Mouse (Mus musculus): Measurements from ENCODE around the gene Appl1.
A peak's percentile ranks its signal among the peaks of the same experiment; 100 is the strongest.

Appl1 gene

GRCm38 (mm10) chr14:26971106-26971789, at the start of gene Appl1:
Appl1 (minus strand) TSS chr14:26971232.
- no peak for DNase-seq

DNA sequence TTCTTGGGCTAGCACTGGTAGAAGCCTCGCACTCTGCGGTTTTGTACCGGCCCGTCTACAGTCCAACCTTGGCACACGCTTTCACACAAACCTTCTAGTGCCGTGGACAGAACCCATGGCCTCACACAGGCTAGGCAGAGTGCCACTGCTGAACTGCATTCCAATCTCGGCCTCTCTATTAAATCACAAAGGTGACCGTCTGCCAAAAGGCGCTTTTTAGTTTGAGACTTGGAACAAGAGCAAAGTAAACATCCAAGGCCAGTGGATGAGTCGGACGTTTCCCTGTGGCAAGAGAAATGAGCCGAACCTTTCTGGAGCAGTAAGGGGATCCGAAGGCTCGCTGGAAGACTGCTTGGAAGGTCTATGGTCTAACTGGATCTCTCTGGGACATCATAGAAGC, 48.8 kb upstream of the Appl1 start:
- DNase-seq, result no peak

- no peak for DNase-seq
Observed at GRCm38 (mm10) chr14:27017936-27018335, 46.9 kb upstream of the Appl1 start.

DNA sequence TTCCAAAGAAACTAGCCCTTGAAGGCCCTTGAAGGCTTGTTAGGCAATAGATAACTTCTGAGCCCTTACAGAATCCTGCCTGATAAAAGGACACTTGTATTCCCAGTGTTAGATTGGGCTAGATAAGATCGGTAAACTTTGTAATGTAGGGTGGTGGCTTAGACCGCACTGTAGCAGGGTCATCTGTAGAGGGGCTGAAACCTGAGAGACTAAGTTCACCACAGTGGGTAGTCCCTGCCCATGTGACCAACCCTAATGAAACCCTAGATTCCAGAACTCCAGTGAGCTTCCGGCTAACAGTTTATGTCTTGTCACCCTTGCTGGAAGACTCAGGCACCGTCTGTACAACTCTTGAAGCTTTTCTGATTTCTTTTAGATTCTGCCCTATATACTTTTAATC, 42.6 kb upstream of the Appl1 start:
- no peak for DNase-seq

GRCm38 (mm10) chr14:27011561-27011960, 40.5 kb upstream of the Appl1 start:
- no peak for DNase-seq

DNA sequence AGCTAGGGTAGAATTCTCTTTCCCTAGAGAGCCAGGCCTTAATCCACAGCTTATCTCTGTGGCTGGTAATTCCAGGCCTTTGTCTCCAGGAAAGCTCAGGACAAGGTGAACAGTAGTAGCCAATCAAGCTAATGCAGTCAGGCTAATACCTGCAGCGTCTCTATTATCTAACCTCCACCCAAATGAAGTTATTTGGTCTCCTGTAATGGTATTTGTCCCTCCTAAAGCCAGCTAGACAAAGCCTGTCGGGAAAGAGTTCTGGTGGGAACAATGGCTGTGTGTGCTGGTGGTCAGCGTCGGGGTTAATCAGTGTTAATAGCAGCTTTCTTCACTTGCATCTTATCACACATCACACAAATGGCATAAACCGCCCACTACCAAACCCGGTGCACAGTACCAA, 34.9 kb upstream of the Appl1 start:
- no peak for DNase-seq

GRCm38 (mm10) chr14:27004906-27005305, 33.9 kb upstream of the Appl1 start:
- no peak for DNase-seq

GRCm38 (mm10) chr14:27000386-27000785, 29.4 kb upstream of the Appl1 start:
- DNase-seq, result peak; percentile 61

DNA sequence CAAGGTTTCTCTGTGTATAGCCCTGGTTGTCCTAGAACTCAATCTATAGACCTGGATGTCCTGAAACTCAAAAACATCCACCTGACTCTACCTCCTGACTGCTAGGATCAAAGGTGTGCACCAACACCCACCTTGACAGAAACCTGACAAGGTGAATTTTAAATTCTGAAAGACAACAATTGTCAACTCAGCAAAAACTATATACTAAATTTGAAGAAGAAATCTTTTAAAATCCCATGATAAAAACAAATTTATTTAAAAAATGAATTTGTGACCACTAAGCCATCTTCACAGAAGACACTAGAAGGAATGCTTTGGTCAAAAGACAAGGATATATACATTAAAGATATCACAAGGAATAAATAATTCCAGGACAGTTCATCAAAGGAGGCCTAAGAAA, 25.2 kb upstream of the Appl1 start:
- DNase-seq, result no peak

DNA sequence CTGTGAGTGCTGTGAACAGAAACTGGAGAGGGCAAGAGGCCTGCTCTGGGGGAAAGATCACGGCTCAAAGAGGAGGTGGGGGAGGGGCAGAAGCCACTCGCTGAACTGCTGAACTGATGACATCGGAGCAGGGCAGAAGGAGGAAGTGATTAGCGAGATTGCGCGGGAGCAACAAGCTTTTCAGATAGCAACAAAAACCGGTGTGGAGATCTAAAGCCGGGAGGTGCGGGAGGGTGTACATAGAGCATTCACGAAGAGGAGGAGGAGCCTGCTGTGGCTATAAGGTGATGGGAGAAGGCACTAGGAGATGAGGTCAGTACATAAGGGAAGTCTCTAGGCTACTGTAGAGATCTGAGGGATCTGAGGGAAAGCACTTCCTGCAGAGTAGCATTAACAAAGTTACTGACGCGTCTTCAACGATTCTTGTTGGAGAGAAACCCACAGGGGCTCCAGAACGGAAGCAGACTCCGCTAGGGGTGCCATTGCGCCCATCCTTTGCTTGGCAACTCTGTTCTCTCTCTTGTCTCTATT, 23.2 kb upstream of the Appl1 start, which contains the start of gene Hesx1:
Gene Hesx1 (plus strand): TSS at position 206 of the 531 bp plus-strand sequence.
- DNase-seq, result peak; percentile 71

GRCm38 (mm10) chr14:26993427-26993826, 22.4 kb upstream of the Appl1 start:
- DNase-seq, result no peak

DNA sequence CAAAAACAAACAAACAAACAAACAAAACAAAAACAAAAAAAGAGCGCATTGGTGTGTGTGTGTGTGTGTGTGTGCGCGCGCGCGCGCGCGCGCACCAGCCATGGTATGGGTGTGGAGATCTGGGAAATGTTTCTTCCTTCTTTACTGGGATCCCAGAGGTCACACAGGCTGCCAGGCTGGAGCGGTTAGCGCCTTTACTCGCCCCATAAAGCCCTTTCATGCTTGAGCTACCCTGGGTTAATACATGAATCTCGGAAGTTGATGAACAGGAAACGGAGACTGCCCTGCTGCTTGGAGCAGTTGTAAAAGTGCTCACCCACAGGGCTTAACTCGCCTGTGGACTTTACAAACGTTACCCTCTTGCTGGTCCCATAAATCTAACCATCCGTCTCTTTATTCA, 20.6 kb upstream of the Appl1 start:
- DNase-seq, result no peak

GRCm38 (mm10) chr14:26988694-26989093, 17.7 kb upstream of the Appl1 start:
- DNase-seq, result peak; percentile 20

DNA sequence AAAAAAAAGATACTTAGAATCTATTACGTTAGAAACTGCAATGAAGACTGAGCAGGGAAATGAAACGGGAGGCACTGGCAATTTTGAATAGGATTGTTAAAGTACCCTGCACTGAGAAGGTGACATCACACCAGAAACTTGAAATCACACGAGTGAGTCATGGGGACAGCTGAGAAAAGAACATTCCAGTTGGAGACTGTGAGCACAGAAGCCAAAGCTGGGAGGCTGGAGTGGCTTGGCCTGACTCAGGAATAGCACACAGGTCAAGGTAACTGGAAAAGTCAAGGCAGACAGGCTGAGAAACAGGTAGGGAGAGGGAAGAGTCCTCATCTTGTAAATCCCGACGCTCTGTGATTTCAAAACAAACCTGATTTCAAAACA, 11.1 kb upstream of the Appl1 start:
- no peak for DNase-seq

- no peak for DNase-seq
Observed at GRCm38 (mm10) chr14:26981494-26982149, 10.6 kb upstream of the Appl1 start.

GRCm38 (mm10) chr14:26981021-26981420, 10.0 kb upstream of the Appl1 start:
- DNase-seq, result no peak

- no peak for DNase-seq
Observed at GRCm38 (mm10) chr14:26979808-26980207, 8.8 kb upstream of the Appl1 start.

- no peak for DNase-seq
Observed at GRCm38 (mm10) chr14:26977500-26977899, 6.5 kb upstream of the Appl1 start.

DNA sequence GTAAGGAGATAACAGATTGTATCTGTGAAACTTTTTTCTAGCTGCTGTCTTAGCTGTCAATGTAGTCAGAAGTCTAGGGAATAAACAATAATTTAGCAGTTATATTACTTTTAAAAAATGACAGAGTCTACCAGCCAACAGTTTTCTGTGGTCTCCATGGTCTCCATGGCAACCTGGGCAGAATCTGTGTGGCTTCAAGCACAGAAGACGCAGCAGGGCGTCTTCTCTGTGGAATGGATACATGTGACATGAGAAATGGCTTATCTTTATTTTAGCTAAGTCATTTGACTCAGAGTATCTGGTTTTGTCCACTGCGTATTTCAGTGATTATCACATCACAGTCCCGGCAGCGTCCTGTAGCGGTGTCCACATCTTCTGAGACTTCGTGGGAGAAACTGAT, 5.2 kb upstream of the Appl1 start:
- no peak for DNase-seq

DNA sequence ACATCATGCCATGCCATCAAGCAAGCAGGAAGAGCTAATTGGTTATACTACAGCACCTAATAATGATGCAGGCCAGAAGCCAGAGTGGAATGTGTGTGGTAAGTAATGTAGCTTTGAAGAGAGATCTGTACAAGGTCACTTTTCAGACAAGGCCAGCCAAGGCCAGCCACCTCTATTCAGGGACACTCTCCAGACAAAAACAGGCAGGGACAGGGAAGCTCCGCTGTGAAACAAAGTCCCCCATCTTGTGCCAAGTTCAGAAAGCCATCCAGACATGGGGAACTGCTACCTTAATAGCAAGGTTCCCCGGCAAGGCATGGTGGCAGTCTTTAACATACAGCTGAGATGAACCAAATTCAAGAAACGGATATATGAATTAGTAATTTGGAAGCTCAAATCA, 4.5 kb upstream of the Appl1 start:
- DNase-seq, result no peak

DNA sequence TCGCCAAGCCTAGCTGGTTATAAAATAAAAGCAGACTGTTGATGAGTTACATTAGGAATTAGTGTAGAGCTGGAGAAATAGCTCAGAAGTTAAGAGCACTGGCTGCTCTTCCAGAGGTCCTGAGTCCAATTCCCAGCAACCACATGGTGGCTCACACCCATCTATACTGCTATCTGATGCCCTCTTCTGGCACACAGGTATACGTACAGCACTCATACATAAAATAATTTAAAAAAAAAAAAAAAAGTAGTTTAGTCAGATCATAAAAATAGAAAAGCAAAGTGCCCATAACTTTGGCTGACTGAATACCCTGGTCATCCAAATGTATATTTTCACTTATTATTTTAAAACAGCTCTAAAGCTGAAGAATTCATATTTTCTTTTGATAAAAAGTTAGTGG, 2.1 kb upstream of the Appl1 start:
- no peak for DNase-seq

DNA sequence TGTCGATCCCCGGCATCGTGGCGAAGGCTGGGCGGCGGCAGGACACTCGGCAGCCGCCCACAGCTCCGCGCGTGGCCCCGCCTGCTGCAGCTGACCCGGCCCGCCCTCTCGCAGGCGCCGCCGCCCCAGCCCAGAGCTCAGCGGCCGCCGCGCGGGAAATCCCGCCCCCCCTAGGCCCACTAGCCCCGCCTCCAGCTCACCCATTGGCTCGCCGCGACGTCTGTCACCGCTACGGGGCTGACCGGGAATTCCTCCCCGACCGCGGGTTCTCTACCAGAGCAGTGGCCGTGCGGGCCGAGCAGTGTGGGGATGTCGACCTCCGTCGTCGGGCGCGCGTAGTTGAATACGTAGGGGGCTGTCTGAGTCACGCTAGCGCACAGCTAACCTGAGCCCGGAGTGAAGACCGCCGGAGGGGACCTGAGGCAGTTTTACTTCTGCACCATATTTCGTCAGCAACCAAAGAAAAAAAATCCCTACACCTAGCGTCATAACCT, 546 bp downstream of the Appl1 start:
- DNase-seq, result peak; percentile 98

DNA sequence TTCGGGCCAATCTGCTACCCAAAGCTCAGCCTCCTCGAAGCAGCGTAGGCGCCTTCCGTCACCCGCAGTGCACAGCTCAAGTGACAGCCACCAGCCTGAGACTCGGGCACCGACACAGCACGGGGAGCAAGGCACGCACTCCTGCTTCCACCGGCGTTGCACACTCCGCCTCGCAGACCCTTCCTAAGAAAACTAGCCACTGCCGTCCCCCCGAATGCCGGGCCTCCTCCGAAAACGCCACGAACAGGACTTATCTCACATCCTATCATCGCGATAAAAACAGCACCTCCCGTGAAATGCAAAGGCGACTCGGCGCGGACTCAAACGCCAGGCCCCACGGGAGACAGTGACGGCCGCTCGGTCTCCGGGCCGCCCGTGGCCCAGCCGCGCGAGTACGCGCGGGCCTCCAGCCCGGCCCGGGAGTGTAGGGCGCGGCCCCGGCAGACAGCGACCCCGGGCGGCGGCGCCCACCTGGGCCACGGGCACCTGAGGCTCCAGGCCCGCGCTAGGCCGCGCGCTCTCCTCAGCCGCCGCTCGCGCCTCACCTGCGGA, 1.1 kb downstream of the Appl1 start:
- DNase-seq, result peak; percentile 50

- DNase-seq, result no peak
Observed at GRCm38 (mm10) chr14:26969164-26969563, 1.9 kb downstream of the Appl1 start.
